Mouse (Mus musculus): ENCODE data around the gene Cyp2b19. TPM values are rescaled to one million over a fixed set of nuclear protein-coding genes. Genes with fewer than 3 reads are reported as not detected.

Gene Cyp2b19
- total and polyA plus RNA-seq, 2 experiments from 2014 or later = 0.71 TPM; not detected in 1

- TF ChIP-seq CTCF (IDR thresholded peaks at IDR 0.05; ENCODE audit: low read depth) = no peak
- DNase-seq (ENCODE audit: low spot score) (no peak), ATAC-seq (no peak)
- H3K27me3 ChIP-seq (ENCODE audit: insufficient read depth, low read length) = no peaks in the 10 kb centered on the region
- no peak within 1 kb of the TSS for H3K27ac ChIP-seq
- no peaks in the 10 kb centered on the region for H3K4me1 ChIP-seq (ENCODE audit: insufficient read depth, low read length)
- no peaks in the 10 kb centered on the region for H3K9me3 ChIP-seq (ENCODE audit: low read length)
- H3K4me3 ChIP-seq (ENCODE audit: low read length) = no peak within 1 kb of the TSS
- WGBS = 95% methylated on average over 2 of the region's 2 CpGs
- no peaks in the 10 kb centered on the region for H3K36me3 ChIP-seq (ENCODE audit: insufficient read depth, low read length)
- no peak within 1 kb of the TSS for H3K9ac ChIP-seq (replicated peaks; ENCODE audit: low read length)
- H3K4me2 ChIP-seq (ENCODE audit: low read depth, low read length) = no peak within 1 kb of the TSS
Observed at GRCm38 (mm10) chr7:26808592-26808991, 51.6 kb downstream of the Cyp2b19 start, which contains the start of gene Cyp2g1. Cyp2g1 (plus strand) TSS chr7:26808892.

Other genes starting within 250 kb of the Cyp2b19 start
- gene Nlrp9a, start 222.1 kb upstream of the Cyp2b19 start, total RNA-seq (2014; rRNA removed) = not detected in 2 replicates
- gene Nlrp9a, start 222.1 kb upstream of the Cyp2b19 start, polyA plus RNA-seq (2015; fragmentation: Nextera tagmentation; extraction: Ambion mirVana) = not detected in 2 replicates
- not detected in 2 replicates for gene Vmn1r185, start 138.7 kb upstream of the Cyp2b19 start, total RNA-seq (2014; rRNA removed)
- not detected in 2 replicates for gene Vmn1r185, start 138.7 kb upstream of the Cyp2b19 start, polyA plus RNA-seq (2015; fragmentation: Nextera tagmentation; extraction: Ambion mirVana)
- not detected in 2 replicates for gene Cyp2b23, start 70.7 kb upstream of the Cyp2b19 start, total RNA-seq (2014; rRNA removed)
- gene Cyp2b23, start 70.7 kb upstream of the Cyp2b19 start, polyA plus RNA-seq (2015; fragmentation: Nextera tagmentation; extraction: Ambion mirVana) = 0.06 TPM in 1 of 2 replicates, not detected in the other
- not detected in 2 replicates for gene Cyp2g1, start 51.8 kb downstream of the Cyp2b19 start, total RNA-seq (2014; rRNA removed)
- 0.08 TPM in 1 of 2 replicates, not detected in the other for gene Cyp2g1, start 51.8 kb downstream of the Cyp2b19 start, polyA plus RNA-seq (2015; fragmentation: Nextera tagmentation; extraction: Ambion mirVana)
- 0.10 and 2.0 TPM in 2 replicates for gene Cyp2a5, start 78.2 kb downstream of the Cyp2b19 start, total RNA-seq (2014; rRNA removed)
- 0.23 and 0.49 TPM in 2 replicates for gene Cyp2a5, start 78.2 kb downstream of the Cyp2b19 start, polyA plus RNA-seq (2015; fragmentation: Nextera tagmentation; extraction: Ambion mirVana)
- not detected in 2 replicates for gene Cyp2a22, start 182.2 kb downstream of the Cyp2b19 start, total RNA-seq (2014; rRNA removed)
- gene Cyp2a22, start 182.2 kb downstream of the Cyp2b19 start, polyA plus RNA-seq (2015; fragmentation: Nextera tagmentation; extraction: Ambion mirVana) = not detected in 2 replicates